Mouse (Mus musculus) spleen, adult 2 months (tissue): ENCODE data around the gene Gpc6.

Experiments used
- CTCF ChIP-seq: fragments of 200-500 bp; IDR thresholded peaks from 2 replicates; pipeline ENCODE4 v1.5.1; 2011; ENCODE audit warnings: mild to moderate bottlenecking, inconsistent platforms; ENCODE audit not compliant: insufficient read depth, insufficient read length, insufficient replicate concordance; ENCODE audit errors: extremely low read depth
- POLR2A ChIP-seq: fragments of 200-500 bp; IDR thresholded peaks from 2 replicates; pipeline ENCODE4 v1.6.1; 2011; ENCODE audit warnings: low read depth, low read length, inconsistent platforms

DNA sequence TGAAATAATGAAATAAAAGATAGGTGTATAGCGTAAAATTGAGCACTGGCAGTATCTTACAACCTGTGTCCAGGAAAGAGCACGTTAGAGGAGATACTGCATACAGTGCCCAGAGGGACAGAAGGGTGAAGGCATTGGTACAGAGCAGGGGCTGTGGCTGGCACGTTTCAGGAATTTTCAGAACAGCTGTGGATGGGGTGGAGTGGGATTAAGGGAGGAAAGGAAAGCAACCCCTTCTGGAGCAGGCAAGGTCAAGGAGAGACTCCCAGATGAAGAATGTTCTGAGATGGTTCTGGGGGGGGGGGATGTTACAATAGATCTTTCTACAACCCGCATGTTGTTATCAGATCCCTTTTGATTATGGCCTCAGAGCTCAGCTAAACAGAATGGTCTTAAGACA is 331.1 kb downstream of the Gpc6 start:
- TF ChIP-seq CTCF (no peak), POLR2A (no peak)
